Mouse (Mus musculus): ENCODE data around the gene Gm42688.
A peak's percentile ranks its signal among the peaks of the same experiment; 100 is the strongest.

The Gm42688 gene

DNA sequence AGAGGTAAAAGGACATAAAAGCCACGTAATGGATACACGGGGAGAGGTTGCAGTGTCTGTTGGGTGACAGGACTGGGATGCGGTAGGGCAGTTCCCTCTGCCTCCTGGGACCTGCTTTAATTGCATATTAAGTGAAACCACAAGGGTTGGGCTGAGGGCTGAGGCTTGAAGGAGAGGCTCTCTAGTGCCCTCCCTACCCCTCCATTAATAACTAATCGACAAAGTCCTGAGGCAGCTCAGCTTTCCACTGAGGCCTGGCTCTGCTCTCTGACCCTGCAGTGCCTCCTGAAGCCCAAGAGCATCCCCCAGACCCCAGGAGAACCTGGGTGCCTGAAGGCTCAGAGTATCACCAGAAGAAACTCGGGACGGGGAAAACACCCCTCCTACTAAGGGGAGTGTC is 16.9 kb upstream of the Gm42688 start:
- DNase-seq (ENCODE audit: low spot score in 2 of 2): no peak

- DNase-seq (ENCODE audit: low spot score in 2 of 2): no peak
Measured at GRCm38 (mm10) chr6:83086121-83087035, 15.0 kb upstream of the Gm42688 start, which contains the start of gene Lbx2. Gene Lbx2 (plus strand): TSS chr6:83086367.

DNA sequence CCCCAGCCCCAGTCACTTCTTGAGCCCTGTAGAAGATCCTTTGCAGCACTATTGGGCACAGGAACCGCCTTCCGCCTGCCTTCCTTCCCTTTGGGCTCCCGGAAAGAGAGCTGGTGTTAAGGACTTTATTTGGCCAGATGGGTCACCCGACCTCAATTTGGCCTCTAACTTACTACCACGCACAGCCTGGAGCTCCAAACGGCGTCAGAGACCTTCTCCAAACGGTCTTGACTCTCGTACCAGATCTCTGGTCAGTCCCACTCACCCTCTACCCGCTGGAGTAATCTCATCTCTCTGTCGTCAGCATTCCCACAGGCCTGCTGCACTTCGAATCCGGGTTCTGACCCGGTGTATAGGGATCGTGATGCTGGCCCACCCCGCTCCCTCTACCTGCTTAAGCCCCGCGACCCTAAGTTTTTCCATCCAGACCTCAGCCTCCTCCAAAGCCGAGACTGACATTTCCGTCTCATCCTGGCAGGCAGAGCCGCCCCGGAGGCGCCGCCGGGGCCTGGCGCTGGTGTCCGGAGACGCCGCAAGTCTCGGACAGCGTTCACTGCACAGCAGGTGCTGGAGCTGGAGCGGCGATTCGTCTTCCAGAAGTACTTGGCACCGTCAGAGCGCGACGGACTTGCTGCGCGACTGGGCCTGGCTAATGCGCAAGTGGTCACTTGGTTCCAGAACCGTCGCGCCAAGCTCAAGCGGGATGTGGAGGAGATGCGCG is 14.1 kb upstream of the Gm42688 start:
- DNase-seq (ENCODE audit: low spot score in 2 of 2): no peak

- no peak for DNase-seq (ENCODE audit: low spot score in 2 of 2)
Measured at GRCm38 (mm10) chr6:83087926-83088260, 13.5 kb upstream of the Gm42688 start.

DNA sequence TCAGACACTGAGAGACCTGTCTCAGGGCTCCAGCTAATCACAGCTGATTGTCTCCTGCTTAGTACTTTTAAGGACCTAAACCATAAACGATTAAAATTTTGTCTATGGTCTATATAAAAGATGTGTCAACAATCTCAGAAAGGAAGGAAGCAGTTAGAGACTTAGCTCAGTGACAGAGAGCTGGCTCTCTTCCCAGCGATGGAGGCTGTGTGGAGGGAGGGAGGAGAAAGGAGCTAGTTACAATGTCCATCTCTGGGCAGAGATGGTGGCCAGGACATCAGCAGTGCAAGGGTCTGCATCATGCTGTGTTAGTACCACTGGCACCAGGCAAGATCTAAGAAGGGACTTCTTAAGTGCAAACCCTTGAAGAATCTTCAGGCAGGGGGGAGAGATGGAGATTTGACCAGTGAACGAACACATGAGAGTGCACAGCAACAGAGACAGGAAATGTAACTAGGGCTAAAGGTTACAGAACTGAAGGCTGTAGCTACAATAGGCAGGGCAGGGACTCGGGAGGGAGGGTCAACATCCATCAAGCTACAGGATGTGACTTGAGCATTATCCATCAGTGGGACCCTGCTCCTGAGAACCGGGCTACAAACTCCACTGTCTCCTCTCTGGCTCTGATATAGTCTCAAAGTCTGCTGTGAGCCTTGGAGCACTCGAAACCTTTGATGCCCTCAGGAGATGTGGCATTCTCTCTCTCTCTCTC is 8.8 kb upstream of the Gm42688 start:
- DNase-seq (ENCODE audit: low spot score in 2 of 2): no peak

- no peak for DNase-seq (ENCODE audit: low spot score in 2 of 2)
Measured at GRCm38 (mm10) chr6:83095968-83096367, 5.4 kb upstream of the Gm42688 start.

DNA sequence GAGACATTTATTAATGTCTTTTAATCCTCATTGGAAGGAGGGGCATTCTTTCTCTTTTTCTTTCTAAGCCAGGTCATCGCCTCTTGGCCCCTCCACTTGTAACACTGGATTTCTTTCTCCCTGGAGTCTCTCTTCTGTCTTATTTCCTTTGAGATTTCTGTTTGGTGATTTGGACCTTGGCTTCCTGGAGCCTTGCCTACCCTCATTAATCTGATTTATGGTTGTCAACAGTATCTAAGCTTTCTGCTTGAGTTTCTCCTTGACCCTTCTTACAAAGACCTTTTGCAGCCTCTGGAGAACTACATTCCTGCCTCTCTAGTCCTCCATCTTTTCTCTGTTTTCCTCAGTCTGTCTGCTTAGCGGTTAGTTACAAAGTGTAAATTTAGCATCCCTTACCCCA is 3.0 kb upstream of the Gm42688 start:
- no peak for DNase-seq (ENCODE audit: low spot score in 2 of 2)

DNA sequence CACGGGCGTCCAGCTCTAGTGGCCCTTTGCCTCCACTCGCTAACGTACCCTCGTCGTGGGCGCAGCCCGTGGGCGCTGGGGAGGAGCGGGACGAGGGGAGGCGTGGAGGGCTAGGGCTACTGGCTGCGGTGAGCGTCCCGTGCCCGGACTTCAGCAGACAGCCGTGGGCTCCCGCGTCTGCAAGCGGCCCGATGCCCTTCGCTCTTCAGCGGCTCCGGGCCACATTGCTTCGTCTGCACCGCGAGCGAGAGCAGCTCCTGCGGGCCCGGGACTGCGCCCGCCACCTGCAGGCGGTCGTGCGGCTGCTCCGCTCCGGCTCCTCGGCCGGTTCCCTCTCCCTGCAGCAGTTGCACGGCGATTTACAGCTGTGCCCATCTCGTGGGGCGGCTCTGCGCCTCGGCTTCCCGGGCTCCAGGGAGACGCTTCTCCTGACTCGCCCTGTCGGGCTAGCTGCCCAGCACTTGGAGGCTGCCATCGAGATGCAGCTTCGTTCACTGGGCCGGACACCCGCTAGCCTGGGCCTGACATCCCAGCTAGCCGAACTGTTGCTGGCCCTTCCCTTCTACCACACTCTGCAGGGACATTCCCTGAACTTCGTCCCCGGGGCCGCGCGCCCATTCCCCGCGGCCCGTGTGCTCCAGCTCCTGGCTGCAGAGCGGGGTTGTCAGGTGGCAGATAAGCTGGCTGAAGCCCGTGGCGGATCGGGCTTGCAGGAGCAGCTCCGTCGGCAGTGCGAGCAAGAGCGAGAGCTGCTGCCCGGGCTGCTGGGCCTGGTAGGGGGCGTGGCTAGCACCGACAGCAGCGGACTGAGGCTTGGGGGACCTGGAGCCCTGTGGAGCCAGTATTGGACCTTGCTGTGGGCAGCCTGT is 505 bp downstream of the Gm42688 start:
- peak; percentile 63 to 68 for DNase-seq (ENCODE audit: low spot score in 2 of 2)

GRCm38 (mm10) chr6:83103130-83103650 is 1.8 kb downstream of the Gm42688 start:
- DNase-seq (ENCODE audit: low spot score in 2 of 2): no peak

- DNase-seq (ENCODE audit: low spot score in 2 of 2): no peak
Measured at GRCm38 (mm10) chr6:83104158-83104557, 2.7 kb downstream of the Gm42688 start.

GRCm38 (mm10) chr6:83107566-83108400 is 6.4 kb downstream of the Gm42688 start:
- peak; percentile 69 to 81 for DNase-seq (ENCODE audit: low spot score in 2 of 2)

DNA sequence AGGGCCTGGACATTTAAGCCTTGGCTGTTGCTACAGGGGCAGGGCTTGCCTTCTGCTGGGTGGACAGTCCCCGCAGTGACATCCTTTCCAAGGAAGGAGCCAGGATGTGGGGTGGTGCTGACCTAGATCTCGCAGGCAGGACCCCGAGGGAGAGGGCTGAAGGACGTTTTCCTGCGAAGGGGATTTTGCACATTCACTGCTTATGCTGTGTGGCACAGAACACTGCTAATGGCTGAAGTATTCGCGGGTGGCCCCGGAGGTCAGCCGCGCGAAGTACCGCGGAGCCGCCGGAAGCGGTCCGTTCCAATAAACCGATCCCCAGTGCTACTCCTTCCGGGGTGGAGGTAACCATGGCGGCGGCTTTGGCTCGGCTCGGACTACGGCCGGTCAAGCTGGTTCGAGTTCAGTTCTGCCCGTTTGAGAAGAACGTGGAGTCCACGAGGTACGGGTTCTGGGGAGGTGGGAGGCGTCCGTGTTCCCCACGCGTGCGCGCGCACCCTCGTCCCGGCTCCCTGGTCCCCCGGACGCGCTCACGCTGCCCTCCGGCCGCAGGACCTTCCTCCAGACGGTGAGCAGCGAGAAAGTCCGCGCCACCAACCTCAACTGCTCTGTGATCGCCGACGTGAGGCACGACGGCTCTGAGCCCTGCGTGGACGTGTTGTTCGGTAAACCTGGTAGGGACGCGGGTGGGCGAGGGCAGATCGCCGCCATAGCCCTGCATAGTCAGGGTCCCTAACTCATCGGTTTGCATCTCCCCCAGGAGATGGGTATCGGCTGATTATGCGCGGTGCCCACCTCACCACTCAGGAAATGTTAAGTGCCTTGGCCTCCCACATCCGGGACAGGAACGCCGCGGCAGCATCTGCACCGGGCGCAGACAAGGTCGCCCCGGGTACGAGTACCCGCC is 7.6 kb downstream of the Gm42688 start, which contains the start of gene Mrpl53:
TSS of gene Mrpl53 (plus strand) at position 279 of the 907 bp plus-strand sequence.
- peak; percentile 74 to 77 for DNase-seq (ENCODE audit: low spot score in 2 of 2)

DNA sequence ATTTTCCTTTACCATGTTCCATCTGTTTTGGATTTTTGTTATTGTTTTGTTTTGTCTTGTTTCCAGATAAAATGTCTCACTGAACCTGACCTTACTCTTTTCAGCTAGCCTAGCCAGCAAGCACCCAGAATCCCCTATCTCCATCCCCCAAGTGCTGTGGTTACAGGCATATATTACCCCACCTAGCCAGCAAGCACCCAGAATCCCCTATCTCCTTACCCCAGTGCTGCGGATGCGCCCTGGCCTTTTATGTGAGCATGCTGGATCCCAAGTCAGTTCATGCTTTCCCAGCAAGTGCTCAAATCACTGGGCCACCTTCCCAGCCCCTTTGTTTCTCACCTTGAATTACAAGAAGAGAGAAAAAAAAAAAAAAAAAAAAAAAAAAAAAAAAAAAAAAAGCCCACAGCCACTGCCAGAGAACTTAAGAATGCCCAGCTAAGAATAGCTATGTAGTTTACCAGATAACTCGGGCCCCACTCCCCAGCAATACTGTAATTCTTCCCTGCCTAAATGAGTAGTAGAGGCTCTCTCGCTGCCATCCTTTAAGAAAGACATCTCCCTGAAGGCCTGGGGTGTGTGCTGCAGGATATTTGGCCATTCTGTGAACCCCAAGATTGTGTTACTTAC is 10.2 kb downstream of the Gm42688 start:
- DNase-seq (ENCODE audit: low spot score in 2 of 2): no peak

- DNase-seq (ENCODE audit: low spot score in 2 of 2): peak; percentile 94 to 95
Measured at GRCm38 (mm10) chr6:83115011-83115671, 13.7 kb downstream of the Gm42688 start, which contains the start of gene Mogs. Gene Mogs (plus strand): TSS chr6:83115496.

DNA sequence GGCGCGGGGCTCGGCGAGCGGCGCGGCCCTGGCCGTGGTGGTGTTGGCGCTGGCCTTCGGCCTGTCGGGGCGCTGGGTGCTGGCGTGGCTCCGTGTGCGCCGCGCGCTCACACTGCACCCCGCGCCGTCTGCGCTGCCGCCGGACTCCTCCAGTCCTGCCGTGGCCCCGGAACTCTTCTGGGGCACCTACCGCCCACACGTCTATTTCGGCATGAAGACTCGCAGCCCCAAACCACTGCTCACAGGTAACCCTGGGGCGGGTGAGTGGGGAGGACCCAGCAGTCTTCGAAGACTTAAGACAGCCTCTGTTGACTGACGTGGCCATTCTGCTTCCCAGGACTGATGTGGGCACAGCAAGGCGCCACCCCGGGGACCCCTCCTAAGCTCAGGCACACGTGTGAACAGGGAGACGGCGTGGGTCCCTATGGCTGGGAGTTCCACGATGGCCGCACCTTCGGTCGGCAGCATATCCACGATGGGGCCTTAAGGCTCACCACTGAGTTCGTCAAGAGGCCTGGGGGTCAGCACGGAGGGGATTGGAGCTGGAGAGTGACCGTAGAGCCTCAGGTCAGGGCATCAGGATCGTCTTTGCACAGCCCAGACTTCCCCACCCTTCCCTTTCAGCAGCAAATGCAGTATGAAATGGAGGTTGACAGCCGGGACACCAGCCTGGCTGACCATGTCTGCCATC is 14.4 kb downstream of the Gm42688 start:
- DNase-seq (ENCODE audit: low spot score in 2 of 2): no peak

GRCm38 (mm10) chr6:83116373-83117164 is 15.2 kb downstream of the Gm42688 start:
- DNase-seq (ENCODE audit: low spot score in 2 of 2): no peak

DNA sequence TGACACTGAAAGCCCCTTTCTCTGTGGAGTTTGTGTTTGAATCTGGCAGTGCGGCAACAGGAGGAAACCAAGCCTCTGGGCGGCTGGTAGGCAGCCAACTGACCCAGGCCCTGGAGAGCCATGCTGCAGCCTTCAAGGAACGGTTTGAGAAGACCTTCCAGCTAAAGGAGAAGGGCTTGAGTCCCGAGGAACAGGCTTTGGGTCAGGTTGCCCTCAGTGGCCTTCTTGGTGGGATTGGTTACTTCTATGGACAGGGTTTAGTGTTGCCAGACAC is 15.7 kb downstream of the Gm42688 start:
- DNase-seq (ENCODE audit: low spot score in 2 of 2): no peak
